Mouse (Mus musculus): ENCODE measurements around the gene Ppif.

DNA sequence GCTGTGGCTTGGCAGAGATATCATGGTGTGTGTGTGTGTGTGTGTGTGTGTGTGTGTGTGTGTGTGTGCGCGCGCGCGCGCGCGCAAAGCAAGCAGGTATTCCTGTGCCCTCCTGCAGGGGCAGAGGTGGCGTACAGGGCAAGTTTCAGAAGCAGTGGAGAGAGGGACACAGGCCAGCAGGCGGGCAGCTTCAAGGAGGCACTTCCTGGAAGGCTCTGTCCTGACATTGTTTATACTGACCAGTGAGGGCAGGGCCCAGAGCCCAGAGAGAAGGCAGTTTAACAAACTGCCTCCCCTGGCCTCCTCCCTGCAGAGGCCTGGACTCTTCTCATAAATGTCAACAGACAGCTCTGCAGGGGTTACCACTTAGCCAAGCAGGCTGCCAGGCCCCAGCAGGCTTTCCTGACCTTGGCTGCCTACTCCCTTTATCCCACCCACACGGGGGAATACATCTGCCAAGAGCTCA is 31.1 kb downstream of the Ppif start:
- TF ChIP-seq CTCF (IDR thresholded peaks at IDR 0.05; ENCODE audit: borderline replicate concordance, insufficient read depth, low read length) (no peak), POLR2A (IDR thresholded peaks at IDR 0.05; ENCODE audit: low read depth, low read length) (no peak)
